ENCODE assay signal across 20 mouse cellular contexts in genomic region chr3:107968724-107969395, GRCm38 (mm10). TPM values are rescaled to one million over a fixed set of nuclear protein-coding genes. Genes with fewer than 3 reads are reported as not detected.
DNase-seq lines count a peak whose midpoint lies in the region; ATAC-seq and TF ChIP-seq lines count a peak whose summit lies in the region.
"Had no signal": no experiment of that assay in that cellular context is flagged by ENCODE, and none has a peak within 500 bp of the region (broad histone marks: within the 10 kb centered on the region; RNA-seq: fewer than 3 reads in every experiment).

Gstm3 (minus strand) TSS chr3:107969283.

- WGBS in midbrain, embryonic 11.5 days: 68% methylated on average over 13 of the region's 13 CpGs
- WGBS in midbrain, postnatal 0 days: 73% methylated on average over 13 of the region's 13 CpGs
- WGBS in liver, embryonic 14.5 days (ENCODE audit: insufficient replicate concordance): 49% methylated on average over 13 of the region's 13 CpGs
- 38% methylated on average over 13 of the region's 13 CpGs for WGBS in stomach, postnatal 0 days

- peak; percentile 63 for DNase-seq in adrenal gland, adult 2 months
- no peak for DNase-seq in adrenal gland, adult 18-20 months (ENCODE audit: low spot score in 2 of 2)
- DNase-seq in midbrain, embryonic 11.5 days (ENCODE audit: low spot score, missing footprints): peak; percentile 51
- DNase-seq in midbrain, postnatal 0 days (ENCODE audit: low spot score): no peak
- no peak for DNase-seq in liver, embryonic 14.5 days (ENCODE audit: low read depth in 3 of 3, low spot score in 3 of 3)
- DNase-seq in stomach, postnatal 0 days (ENCODE audit: low spot score): peak; percentile 77
- DNase-seq in spleen, adult 18-20 months: no peak
- DNase-seq in embryo, embryonic 11 days: no peak
- DNase-seq: cerebellum, adult 18-20 months; heart, adult 18-20 months; kidney, adult 18-20 months; kidney, postnatal 36 days; right cerebral cortex, adult 18-20 months had no signal

- no peak within 1 kb of the TSS for H3K9ac ChIP-seq in midbrain, embryonic 11.5 days (ENCODE audit: low read length)
- H3K9ac ChIP-seq in midbrain, postnatal 0 days (replicated peaks; ENCODE audit: low read length, poor library complexity, severe bottlenecking): no peak within 1 kb of the TSS
- H3K9ac ChIP-seq in liver, embryonic 14.5 days (replicated peaks): no peak within 1 kb of the TSS
- H3K9ac ChIP-seq in stomach, postnatal 0 days (ENCODE audit: low read length): no peak within 1 kb of the TSS
- H3K9ac ChIP-seq: embryonic facial prominence, embryonic 13.5 days; heart, embryonic 15.5 days; hindbrain, embryonic 13.5 days; limb, embryonic 13.5 days; neural tube, embryonic 15.5 days had no signal

- H3K27ac ChIP-seq in midbrain, embryonic 11.5 days (ENCODE audit: low read depth, low read length): no peak within 1 kb of the TSS
- no peak within 1 kb of the TSS for H3K27ac ChIP-seq in midbrain, postnatal 0 days (ENCODE audit: low read depth, low read length)
- H3K27ac ChIP-seq in liver, embryonic 14.5 days: no peak within 1 kb of the TSS
- no peak within 1 kb of the TSS for H3K27ac ChIP-seq in stomach, postnatal 0 days (replicated peaks)
- H3K27ac ChIP-seq: embryonic facial prominence, embryonic 13.5 days; heart, embryonic 15.5 days; hindbrain, embryonic 13.5 days; limb, embryonic 13.5 days; neural tube, embryonic 15.5 days had no signal

- H3K27me3 ChIP-seq in midbrain, embryonic 11.5 days (ENCODE audit: control insufficient read depth, insufficient read depth, low read length): no peaks in the 10 kb centered on the region
- no peaks in the 10 kb centered on the region for H3K27me3 ChIP-seq in midbrain, postnatal 0 days (ENCODE audit: insufficient read depth, low read length)
- no peaks in the 10 kb centered on the region for H3K27me3 ChIP-seq in liver, embryonic 14.5 days (ENCODE audit: control insufficient read depth, insufficient read depth, low read length)
- no peaks in the 10 kb centered on the region for H3K27me3 ChIP-seq in stomach, postnatal 0 days (ENCODE audit: control insufficient read depth, insufficient read depth, low read length)
- H3K27me3 ChIP-seq: hindbrain, embryonic 13.5 days; limb, embryonic 13.5 days; neural tube, embryonic 15.5 days had no signal

- H3K4me3 ChIP-seq in midbrain, embryonic 11.5 days (ENCODE audit: low read depth, low read length): no peak within 1 kb of the TSS
- no peak within 1 kb of the TSS for H3K4me3 ChIP-seq in midbrain, postnatal 0 days (ENCODE audit: low read depth, low read length)
- no peak within 1 kb of the TSS for H3K4me3 ChIP-seq in liver, embryonic 14.5 days (ENCODE audit: insufficient read depth in 1 of 2, low read depth in 2 of 2, low read length in 2 of 2)
- no peak within 1 kb of the TSS for H3K4me3 ChIP-seq in stomach, postnatal 0 days (ENCODE audit: low read depth, low read length)
- H3K4me3 ChIP-seq: embryonic facial prominence, embryonic 13.5 days; heart, embryonic 15.5 days; hindbrain, embryonic 13.5 days; limb, embryonic 13.5 days; neural tube, embryonic 15.5 days had no signal

- no peaks in the 10 kb centered on the region; the same call in 1 of the 2 replicates for H3K4me1 ChIP-seq in midbrain, embryonic 11.5 days (ENCODE audit: control insufficient read depth, insufficient read depth, low read length)
- H3K4me1 ChIP-seq in midbrain, postnatal 0 days (ENCODE audit: insufficient read depth, low read length): no peaks in the 10 kb centered on the region
- H3K4me1 ChIP-seq in liver, embryonic 14.5 days (replicated peaks; ENCODE audit: control insufficient read depth in 2 of 2, insufficient read depth in 2 of 2, low read length in 1 of 2): peaks cover 7 to 22% of the 10 kb centered on the region in 2 experiments
- no peaks in the 10 kb centered on the region for H3K4me1 ChIP-seq in stomach, postnatal 0 days (replicated peaks; ENCODE audit: control insufficient read depth, insufficient read depth)
- H3K4me1 ChIP-seq: embryonic facial prominence, embryonic 13.5 days; heart, embryonic 15.5 days; limb, embryonic 13.5 days; neural tube, embryonic 15.5 days had no signal

- no peak for TF ChIP-seq EP300 in liver, embryonic 14.5 days (IDR thresholded peaks at IDR 0.05; ENCODE audit: low read depth)
- no peak for TF ChIP-seq EP300 in stomach, postnatal 0 days (optimal IDR thresholded peaks at IDR 0.05)

- TF ChIP-seq CTCF in midbrain, postnatal 0 days (IDR thresholded peaks at IDR 0.05): no peak
- no peak for TF ChIP-seq CTCF in liver, embryonic 14.5 days (IDR thresholded peaks at IDR 0.05; ENCODE audit: low read depth)
- TF ChIP-seq CTCF in stomach, postnatal 0 days (IDR thresholded peaks at IDR 0.05; ENCODE audit: low read depth): no peak

- H3K4me2 ChIP-seq in midbrain, embryonic 11.5 days: no peak within 1 kb of the TSS
- no peak within 1 kb of the TSS for H3K4me2 ChIP-seq in midbrain, postnatal 0 days (ENCODE audit: low read depth, low read length, poor library complexity, severe bottlenecking)
- no peak within 1 kb of the TSS; the same call in 1 of the 2 replicates for H3K4me2 ChIP-seq in liver, embryonic 14.5 days (ENCODE audit: low read depth)
- peak within 1 kb of the TSS; percentile 14 for H3K4me2 ChIP-seq in stomach, postnatal 0 days (replicated peaks; ENCODE audit: low read depth)
- H3K4me2 ChIP-seq: embryonic facial prominence, embryonic 13.5 days; heart, embryonic 15.5 days; hindbrain, embryonic 13.5 days; limb, embryonic 13.5 days; neural tube, embryonic 15.5 days had no signal

- no peak for ATAC-seq in midbrain, embryonic 11.5 days (ENCODE audit: low FRiP score)
- ATAC-seq in midbrain, postnatal 0 days (ENCODE audit: low FRiP score): no peak
- peak; percentile 48 for ATAC-seq in liver, embryonic 14.5 days (ENCODE audit: insufficient read depth)
- peak; percentile 93 for ATAC-seq in stomach, postnatal 0 days (ENCODE audit: low FRiP score, low TSS enrichment)

- no peaks in the 10 kb centered on the region for H3K36me3 ChIP-seq in midbrain, embryonic 11.5 days (ENCODE audit: control insufficient read depth, insufficient read depth, low read length)
- H3K36me3 ChIP-seq in midbrain, postnatal 0 days (ENCODE audit: insufficient read depth, low read length): no peaks in the 10 kb centered on the region; the same call in 1 of the 2 replicates
- no peaks in the 10 kb centered on the region for H3K36me3 ChIP-seq in liver, embryonic 14.5 days (replicated peaks; ENCODE audit: control insufficient read depth, insufficient read depth, low read depth)
- no peaks in the 10 kb centered on the region for H3K36me3 ChIP-seq in stomach, postnatal 0 days (ENCODE audit: control insufficient read depth, insufficient read depth, low read length)
- H3K36me3 ChIP-seq: embryonic facial prominence, embryonic 13.5 days; heart, embryonic 15.5 days; hindbrain, embryonic 13.5 days; limb, embryonic 13.5 days; neural tube, embryonic 15.5 days had no signal

- H3K9me3 ChIP-seq in midbrain, embryonic 11.5 days (ENCODE audit: control insufficient read depth, low read length): no peaks in the 10 kb centered on the region
- H3K9me3 ChIP-seq in midbrain, postnatal 0 days (ENCODE audit: low read length): no peaks in the 10 kb centered on the region
- no peaks in the 10 kb centered on the region for H3K9me3 ChIP-seq in liver, embryonic 14.5 days (ENCODE audit: control insufficient read depth, low read length)
- H3K9me3 ChIP-seq in stomach, postnatal 0 days (ENCODE audit: control insufficient read depth, low read length): no peaks in the 10 kb centered on the region
- H3K9me3 ChIP-seq: embryonic facial prominence, embryonic 13.5 days; heart, embryonic 15.5 days; hindbrain, embryonic 13.5 days; limb, embryonic 13.5 days; neural tube, embryonic 15.5 days had no signal

RNA-seq across cellular contexts. Expression of gene Gstm3, which starts in this region (rescaled TPM):
- total RNA-seq in adrenal gland, adult 2 months (2021): not detected
- polyA plus RNA-seq in adrenal gland, adult 2 months (2012; rRNA removed): 0.58 and 0.62 TPM in 2 replicates
- under 1 TPM in 1 of 2 experiments, not detected in 1; 0.33 TPM for total RNA-seq in adrenal gland, adult 18-20 months (2021)
- not detected in 2 replicates for polyA plus RNA-seq in midbrain, embryonic 11.5 days (2014; fragmentation: Nextera tagmentation; extraction: Ambion mirVana)
- total RNA-seq in midbrain, postnatal 0 days (2014; rRNA removed): not detected in 2 replicates
- polyA plus RNA-seq in midbrain, postnatal 0 days (2015; fragmentation: Nextera tagmentation; extraction: Ambion mirVana): not detected in 2 replicates
- polyA plus RNA-seq in liver, embryonic 14.5 days (2012; rRNA removed): 4.1 and 4.6 TPM in 2 replicates
- polyA plus RNA-seq in liver, embryonic 14.5 days (2014; fragmentation: Nextera tagmentation; extraction: Ambion mirVana): 11.3 and 11.7 TPM in 2 replicates
- 53.8 and 54.0 TPM in 2 replicates for polyA plus RNA-seq in stomach, postnatal 0 days (2015; fragmentation: Nextera tagmentation; extraction: Ambion mirVana)
- total RNA-seq: CH12.LX; heart, adult 18-20 months had no signal
- polyA plus RNA-seq: embryonic facial prominence, embryonic 13.5 days; heart, embryonic 15.5 days; hindbrain, embryonic 13.5 days; limb, embryonic 13.5 days; neural tube, embryonic 15.5 days; spleen, adult 2 months had no signal

Comparison
In these comparisons a context has a peak if more than half of its experiments do, and no peak if none do; other contexts are left out.
1. Peak in DNase-seq in adrenal gland, adult 2 months; RNA of the gene not detected or under 1 TPM.
2. Peak in DNase-seq in midbrain, embryonic 11.5 days; RNA of the gene not detected or under 1 TPM.
3. ATAC-seq: peak in liver, embryonic 14.5 days (single experiment) and stomach, postnatal 0 days (single experiment); none in midbrain, embryonic 11.5 days (single experiment) and midbrain, postnatal 0 days (single experiment).